Mouse (Mus musculus) forebrain, embryonic 12.5 days (tissue): ENCODE results near the gene Vps37b. TPM values are rescaled to one million over a fixed set of nuclear protein-coding genes. Genes with fewer than 3 reads are reported as not detected.

Experiments
- ATAC-seq: fragments of 200-750 bp; cut with Nextera tagmentation; 2 replicates; pipeline ENCODE4 v1.8.0; 2017; ENCODE audit warnings: moderate TSS enrichment; ENCODE audit not compliant: low FRiP score
- H3K27ac ChIP-seq: fragments of 300-500 bp; sonication (generic); 2 replicates; pipeline ENCODE4 v1.5.1; 2016; ENCODE audit warnings: mild to moderate bottlenecking
- H3K27me3 ChIP-seq: fragments of 300-500 bp; sonication (generic); 2 replicates; pipeline ENCODE4 v1.6.1; 2016; ENCODE audit warnings: mild to moderate bottlenecking
- H3K36me3 ChIP-seq: fragments of 300-500 bp; sonication (generic); replicated peaks from 2 replicates; pipeline ENCODE4 v1.6.1; 2016; ENCODE audit warnings: mild to moderate bottlenecking
- H3K4me1 ChIP-seq: fragments of 300-500 bp; sonication (generic); 2 replicates; pipeline ENCODE4 v1.6.1; 2016
- H3K4me2 ChIP-seq: fragments of 300-500 bp; sonication (generic); 2 replicates; pipeline ENCODE4 v1.6.1; 2016; ENCODE audit warnings: mild to moderate bottlenecking, moderate library complexity
- H3K4me3 ChIP-seq: fragments of 300-500 bp; sonication (generic); replicated peaks from 2 replicates; pipeline ENCODE4 v1.5.1; 2016; ENCODE audit warnings: mild to moderate bottlenecking
- H3K9ac ChIP-seq: fragments of 300-500 bp; sonication (generic); 2 replicates; pipeline ENCODE4 v1.6.1; 2016; ENCODE audit warnings: mild to moderate bottlenecking
- H3K9me3 ChIP-seq: fragments of 300-500 bp; sonication (generic); 2 replicates; pipeline ENCODE4 v1.6.1; 2016
- WGBS: fragments of 180-500 bp; shearing (Covaris S2); methylation state at CpG from one replicate; pipeline ENCODE4 v1.1.7; 2016; 5-methylcytosine and 5-hydroxymethylcytosine counted together
- polyA plus RNA-seq: library from polyadenylated mRNA; unstranded; fragments of >200 nt; fragmentation: Nextera tagmentation; extraction: Ambion mirVana; gene quantifications from 2 replicates; pipeline ENCODE4 v1.2.1, GENCODE M21; 2016

The Vps37b gene
- polyA plus RNA-seq, 1 experiment from 2014 or later: 70.5 TPM

DNA sequence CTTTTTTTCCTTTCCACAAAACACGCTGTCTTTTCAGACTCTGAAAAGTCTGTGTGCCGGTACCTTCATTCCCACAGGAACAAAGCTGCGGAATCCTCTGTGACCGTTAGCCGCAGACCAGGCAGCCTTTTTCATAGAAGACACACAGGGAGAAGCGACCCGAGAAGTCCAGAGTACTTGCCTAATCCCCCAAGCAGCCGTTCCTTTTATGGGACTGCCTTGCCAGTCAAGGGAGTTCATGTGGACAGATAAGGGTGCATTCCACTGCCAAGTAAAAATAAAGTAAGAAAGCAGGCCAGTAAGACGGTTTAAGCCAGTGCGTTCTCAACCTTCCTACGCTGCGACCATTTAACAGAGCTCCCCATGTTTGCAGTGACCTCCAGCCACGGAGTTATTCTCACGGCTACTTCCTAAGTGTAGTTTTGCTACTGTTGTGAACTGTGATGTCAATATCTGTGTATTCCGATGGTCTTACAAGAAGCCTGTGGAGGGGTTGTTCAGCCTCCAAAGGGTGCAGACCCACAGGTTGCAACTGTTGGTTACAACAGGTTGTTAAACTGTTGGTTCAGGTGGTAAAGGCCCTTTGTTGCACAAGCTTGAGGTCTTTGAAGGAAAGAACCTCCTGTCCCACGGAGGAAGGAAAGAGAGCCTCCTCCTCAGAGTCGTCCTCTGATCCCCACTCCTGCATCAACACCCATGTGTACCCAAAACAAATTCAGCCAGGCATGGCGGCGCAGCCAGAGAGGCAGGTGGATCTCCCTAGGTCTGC is 4.2 kb downstream of the Vps37b start:
- Histone ChIP-seq H3K27ac (peak overlapping the region; percentile 79), H3K9ac (no peak overlapping the region), H3K4me1 (peaks cover 79% of the 10 kb centered on the region), H3K27me3 (no peaks in the 10 kb centered on the region), H3K4me3 (no peak overlapping the region), H3K4me2 (peak overlapping the region; percentile 19), H3K36me3 (peaks cover 4% of the 10 kb centered on the region), H3K9me3 (no peaks in the 10 kb centered on the region)
- 56% methylated on average over 19 of the region's 19 CpGs for WGBS
- ATAC-seq: no peak

DNA sequence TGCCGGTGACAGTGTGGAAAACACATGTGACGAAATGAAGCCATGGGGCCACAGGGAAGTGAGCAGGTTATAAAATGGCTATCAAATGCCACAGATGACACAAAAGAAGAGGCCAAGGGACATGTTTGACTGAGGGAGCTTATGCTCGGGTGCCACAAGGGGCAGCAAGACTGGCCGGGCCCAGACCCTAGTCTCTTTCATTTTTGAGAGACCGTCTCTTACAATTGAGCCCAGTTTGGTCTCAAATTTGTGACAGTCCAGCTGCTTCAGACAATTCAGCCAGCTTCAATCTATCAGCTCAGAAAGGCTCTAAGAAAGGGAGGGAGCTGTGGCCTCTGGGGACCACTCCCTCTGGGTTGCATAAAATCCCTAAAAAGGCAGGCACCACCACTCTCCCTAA is 5.5 kb downstream of the Vps37b start:
- Histone ChIP-seq H3K27me3 (no peaks in the 10 kb centered on the region), H3K27ac (peak overlapping the region; percentile 68), H3K9ac (peak overlapping the region; percentile 4; the same call in 1 of the 2 replicates), H3K4me3 (no peak overlapping the region), H3K4me1 (peaks cover 81% of the 10 kb centered on the region), H3K4me2 (peak overlapping the region; percentile 22; the same call in 1 of the 2 replicates), H3K36me3 (peaks cover 7% of the 10 kb centered on the region), H3K9me3 (no peaks in the 10 kb centered on the region)
- no peak for ATAC-seq
- 48% methylated on average over 5 of the region's 5 CpGs for WGBS

GRCm38 (mm10) chr5:124025587-124026441 is 6.3 kb downstream of the Vps37b start:
- no peak overlapping the region for H3K9ac ChIP-seq
- H3K4me3 ChIP-seq: no peak overlapping the region
- no peak for ATAC-seq
- H3K4me2 ChIP-seq: peak overlapping the region; percentile 22; the same call in 1 of the 2 replicates
- H3K36me3 ChIP-seq: peaks cover 12% of the 10 kb centered on the region
- no peaks in the 10 kb centered on the region for H3K9me3 ChIP-seq
- H3K27ac ChIP-seq: peak overlapping the region; percentile 68; the same call in 1 of the 2 replicates
- no peaks in the 10 kb centered on the region for H3K27me3 ChIP-seq
- 85% methylated on average over 15 of the region's 15 CpGs for WGBS
- H3K4me1 ChIP-seq: peaks cover 81% of the 10 kb centered on the region

GRCm38 (mm10) chr5:124025146-124025545 is 6.9 kb downstream of the Vps37b start:
- Histone ChIP-seq H3K27me3 (no peaks in the 10 kb centered on the region), H3K9ac (no peak overlapping the region), H3K27ac (peak overlapping the region; percentile 65), H3K36me3 (peaks cover 12% of the 10 kb centered on the region), H3K4me2 (no peak overlapping the region), H3K4me3 (no peak overlapping the region), H3K9me3 (no peaks in the 10 kb centered on the region), H3K4me1 (peaks cover 76% of the 10 kb centered on the region)
- WGBS: 37% methylated on average over 9 of the region's 9 CpGs
- no peak for ATAC-seq

GRCm38 (mm10) chr5:124024677-124025076 is 7.4 kb downstream of the Vps37b start:
- WGBS: 79% methylated on average over 6 of the region's 6 CpGs
- no peak overlapping the region for H3K4me2 ChIP-seq
- H3K9ac ChIP-seq: no peak overlapping the region
- H3K9me3 ChIP-seq: no peaks in the 10 kb centered on the region
- peaks cover 76% of the 10 kb centered on the region for H3K4me1 ChIP-seq
- ATAC-seq: no peak
- peak overlapping the region; percentile 65 for H3K27ac ChIP-seq
- H3K4me3 ChIP-seq: no peak overlapping the region
- H3K36me3 ChIP-seq: peaks cover 12% of the 10 kb centered on the region
- no peaks in the 10 kb centered on the region for H3K27me3 ChIP-seq

GRCm38 (mm10) chr5:124022365-124022764 is 9.7 kb downstream of the Vps37b start:
- peaks cover 75% of the 10 kb centered on the region for H3K4me1 ChIP-seq
- H3K36me3 ChIP-seq: peaks cover 9% of the 10 kb centered on the region

DNA sequence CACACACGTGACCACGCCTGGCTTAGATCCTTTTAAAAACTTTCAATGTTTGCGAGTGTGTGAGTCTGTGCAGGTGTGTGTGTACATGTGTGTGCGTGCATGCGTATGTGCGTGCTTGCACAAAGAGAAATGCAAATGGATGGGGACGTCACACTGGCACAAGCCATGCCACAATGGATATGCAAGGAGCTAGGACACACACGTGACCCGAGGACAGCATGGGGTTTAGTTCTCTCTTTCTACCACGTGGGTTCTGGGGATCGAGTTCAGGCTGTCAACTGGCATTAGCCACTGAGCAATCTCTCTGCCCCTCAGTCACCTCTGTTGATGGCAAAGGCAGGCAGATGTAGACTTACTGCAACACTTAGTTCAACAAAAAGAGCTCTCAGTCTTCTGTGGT is 10.4 kb downstream of the Vps37b start:
- Histone ChIP-seq H3K9me3 (no peaks in the 10 kb centered on the region), H3K27ac (no peak overlapping the region), H3K9ac (no peak overlapping the region), H3K4me1 (peaks cover 75% of the 10 kb centered on the region), H3K27me3 (no peaks in the 10 kb centered on the region), H3K4me3 (no peak overlapping the region), H3K4me2 (no peak overlapping the region), H3K36me3 (peaks cover 8% of the 10 kb centered on the region)
- 85% methylated on average over 11 of the region's 11 CpGs for WGBS
- ATAC-seq: no peak

More at GRCm38 (mm10) chr5:124022365-124022764, 9.7 kb downstream of the Vps37b start:
- H3K4me3 ChIP-seq: no peak overlapping the region
- no peak overlapping the region for H3K9ac ChIP-seq
- H3K9me3 ChIP-seq: no peaks in the 10 kb centered on the region
- no peak overlapping the region for H3K27ac ChIP-seq
- no peak for ATAC-seq
- H3K4me2 ChIP-seq: no peak overlapping the region
- 89% methylated on average over 7 of the region's 7 CpGs for WGBS
- no peaks in the 10 kb centered on the region for H3K27me3 ChIP-seq

DNA sequence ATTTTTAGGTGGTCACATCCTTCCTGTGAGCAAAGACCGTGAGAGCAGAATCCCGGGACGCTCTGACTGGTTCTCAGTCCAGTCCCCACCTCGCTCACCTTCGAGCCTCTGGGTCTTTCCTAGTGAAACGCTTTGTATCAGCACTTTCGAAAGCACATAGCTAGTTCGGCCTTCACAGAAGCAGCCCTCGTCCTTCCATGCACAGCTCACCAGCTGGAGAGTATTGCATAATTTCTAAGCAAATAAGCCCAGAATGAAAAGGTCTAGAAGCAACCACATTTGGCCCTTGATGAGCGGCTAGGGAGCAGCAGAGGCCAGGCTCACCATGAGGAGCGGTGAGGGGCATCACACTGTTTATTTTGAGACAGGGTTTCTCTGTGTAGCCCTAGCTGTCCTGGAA is 10.9 kb downstream of the Vps37b start:
- 93% methylated on average over 11 of the region's 11 CpGs for WGBS
- Histone ChIP-seq H3K27me3 (no peaks in the 10 kb centered on the region), H3K9ac (no peak overlapping the region), H3K9me3 (no peaks in the 10 kb centered on the region), H3K27ac (no peak overlapping the region), H3K4me1 (peaks cover 75% of the 10 kb centered on the region), H3K4me2 (no peak overlapping the region), H3K36me3 (peaks cover 8% of the 10 kb centered on the region), H3K4me3 (no peak overlapping the region)
- no peak for ATAC-seq

GRCm38 (mm10) chr5:124019348-124020216 is 12.5 kb downstream of the Vps37b start:
- no peak overlapping the region for H3K4me2 ChIP-seq
- no peak for ATAC-seq
- H3K36me3 ChIP-seq: peaks cover 8% of the 10 kb centered on the region
- H3K4me3 ChIP-seq: no peak overlapping the region
- H3K27me3 ChIP-seq: no peaks in the 10 kb centered on the region
- H3K27ac ChIP-seq: peak overlapping the region; percentile 42; the same call in 1 of the 2 replicates
- H3K4me1 ChIP-seq: peaks cover 74% of the 10 kb centered on the region
- 82% methylated on average over 12 of the region's 12 CpGs for WGBS
- H3K9ac ChIP-seq: no peak overlapping the region
- no peaks in the 10 kb centered on the region for H3K9me3 ChIP-seq

DNA sequence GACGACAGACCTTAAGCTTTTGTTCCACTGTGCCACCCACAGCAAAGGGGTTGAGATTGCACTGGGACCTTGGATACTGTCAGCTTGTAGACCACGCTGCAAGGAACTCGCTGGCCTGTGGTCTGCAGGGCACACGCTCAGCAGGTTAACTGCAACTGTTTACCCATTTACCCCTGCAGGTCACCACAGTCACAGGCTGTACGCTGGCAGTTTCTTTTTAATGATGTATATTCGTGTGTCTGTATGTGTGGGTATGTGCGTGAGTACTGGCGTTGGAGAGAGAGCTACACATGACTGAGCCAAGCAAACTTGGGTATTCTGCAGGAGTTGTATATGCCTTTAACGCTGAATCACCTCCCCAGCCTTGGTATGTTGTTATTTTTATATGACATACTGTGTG is 13.4 kb downstream of the Vps37b start:
- Histone ChIP-seq H3K4me2 (no peak overlapping the region), H3K27me3 (no peaks in the 10 kb centered on the region), H3K9ac (no peak overlapping the region), H3K4me1 (peaks cover 74% of the 10 kb centered on the region), H3K4me3 (no peak overlapping the region), H3K27ac (no peak overlapping the region), H3K9me3 (no peaks in the 10 kb centered on the region), H3K36me3 (peaks cover 8% of the 10 kb centered on the region)
- no peak for ATAC-seq
- 88% methylated on average over 9 of the region's 9 CpGs for WGBS

DNA sequence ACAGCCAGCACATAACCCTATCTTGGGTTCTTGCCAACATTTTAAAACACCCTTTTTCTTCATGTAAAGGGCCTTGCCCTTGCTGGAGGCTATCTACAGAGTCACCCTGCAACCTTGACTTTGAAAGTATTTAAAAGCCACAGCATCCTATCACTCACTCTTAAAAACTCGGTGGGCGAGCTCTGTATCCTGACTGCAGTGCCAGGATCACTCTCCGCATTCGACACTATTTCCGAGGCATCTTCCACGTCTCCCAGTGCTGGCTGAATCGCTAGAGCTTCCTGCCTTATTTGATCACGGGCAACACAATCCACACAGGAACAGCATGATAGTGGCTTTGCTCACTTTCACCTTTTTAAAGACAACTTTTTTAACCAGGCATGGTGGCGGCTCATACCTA is 14.1 kb downstream of the Vps37b start:
- 88% methylated on average over 9 of the region's 9 CpGs for WGBS
- Histone ChIP-seq H3K27ac (0 out of 2 replicates have a peak overlapping the region, but pooled peaks have one; percentile 25), H3K4me3 (no peak overlapping the region), H3K9ac (no peak overlapping the region), H3K4me2 (no peak overlapping the region), H3K27me3 (no peaks in the 10 kb centered on the region), H3K36me3 (peaks cover 8% of the 10 kb centered on the region), H3K4me1 (peaks cover 74% of the 10 kb centered on the region), H3K9me3 (no peaks in the 10 kb centered on the region)
- no peak for ATAC-seq
